Mouse (Mus musculus) ES-Bruce4 (cell line): ENCODE data around the gene Me1. TPM values are rescaled to one million over a fixed set of nuclear protein-coding genes. Genes with fewer than 3 reads are reported as not detected.

Source experiments
- H3K27ac ChIP-seq: 2 replicates; pipeline ENCODE4 v1.5.1; 2012; ENCODE audit warnings: low read length, inconsistent platforms; ENCODE audit not compliant: insufficient read depth
- H3K27me3 ChIP-seq: 2 replicates; pipeline ENCODE4 v1.6.1; 2012; ENCODE audit warnings: mild to moderate bottlenecking, low read length, inconsistent platforms; ENCODE audit not compliant: control insufficient read depth, poor library complexity, insufficient read depth, severe bottlenecking
- H3K36me3 ChIP-seq: 2 replicates; pipeline ENCODE4 v1.6.1; 2012; ENCODE audit warnings: inconsistent platforms, mild to moderate bottlenecking, low read length, moderate library complexity; ENCODE audit not compliant: control insufficient read depth, poor library complexity, insufficient read depth, severe bottlenecking
- H3K4me1 ChIP-seq: one replicate; pipeline ENCODE4 v1.8.1; 2011; ENCODE audit warnings: low read length; ENCODE audit not compliant: control insufficient read depth, insufficient read depth
- H3K4me3 ChIP-seq: 2 replicates; pipeline ENCODE4 v1.5.1; 2011; ENCODE audit warnings: low read depth, mild to moderate bottlenecking, low read length
- H3K9ac ChIP-seq: 2 replicates; pipeline ENCODE4 v1.6.1; 2012; ENCODE audit warnings: low read depth, mild to moderate bottlenecking, inconsistent platforms; ENCODE audit not compliant: poor library complexity, severe bottlenecking
- H3K9me3 ChIP-seq: replicated peaks from 2 replicates; pipeline ENCODE4 v1.6.1; 2012; ENCODE audit warnings: mild to moderate bottlenecking, low read length, inconsistent platforms; ENCODE audit not compliant: control insufficient read depth, poor library complexity, insufficient read depth, severe bottlenecking
- CTCF ChIP-seq: IDR thresholded peaks from one replicate; pipeline ENCODE4 v1.8.1; 2011; ENCODE audit warnings: low read depth, low read length
- EP300 ChIP-seq: IDR thresholded peaks from 2 replicates; pipeline ENCODE4 v1.6.1; 2011; ENCODE audit warnings: low read depth, low read length; ENCODE audit not compliant: insufficient read depth
- POLR2A ChIP-seq: IDR thresholded peaks from one replicate; pipeline ENCODE4 v1.8.1; 2011; ENCODE audit warnings: low read length; ENCODE audit not compliant: insufficient read depth
- polyA plus RNA-seq: library from polyadenylated mRNA; stranded (reverse); fragments of >200 nt; gene quantifications from 2 replicates; pipeline ENCODE4 v1.2.4, GENCODE M21; 2011; ENCODE audit warnings: low read depth; ENCODE audit not compliant: missing spikeins, insufficient read depth, insufficient read length

The Me1 gene
- polyA plus RNA-seq, 1 experiment, result 25.2 TPM

- TF ChIP-seq POLR2A (no peak), CTCF (no peak)
- Histone ChIP-seq H3K4me1 (peaks cover 1% of the 10 kb centered on the region), H3K9ac (no peak overlapping the region), H3K27ac (no peak overlapping the region), H3K36me3 (no peaks in the 10 kb centered on the region), H3K27me3 (no peaks in the 10 kb centered on the region), H3K4me3 (no peak overlapping the region), H3K9me3 (no peaks in the 10 kb centered on the region)
These were observed 41.2 kb upstream of the Me1 start for GRCm38 (mm10) chr9:86736991-86737390.

GRCm38 (mm10) chr9:86734795-86735194 lies 39.0 kb upstream of the Me1 start:
- Histone ChIP-seq H3K27ac (no peak overlapping the region), H3K27me3 (no peaks in the 10 kb centered on the region), H3K9ac (no peak overlapping the region), H3K36me3 (no peaks in the 10 kb centered on the region), H3K9me3 (no peaks in the 10 kb centered on the region; the same call in 1 of the 2 replicates), H3K4me3 (no peak overlapping the region), H3K4me1 (peaks cover 1% of the 10 kb centered on the region)
- TF ChIP-seq POLR2A, result no peak
- no peak for TF ChIP-seq CTCF
- no peak for TF ChIP-seq EP300

GRCm38 (mm10) chr9:86734357-86734756 lies 38.6 kb upstream of the Me1 start:
- H3K27me3 ChIP-seq, result no peaks in the 10 kb centered on the region
- no peaks in the 10 kb centered on the region for H3K36me3 ChIP-seq
- no peak overlapping the region for H3K4me3 ChIP-seq
- H3K9ac ChIP-seq, result no peak overlapping the region
- no peak overlapping the region for H3K27ac ChIP-seq
- TF ChIP-seq CTCF, result no peak
- no peak for TF ChIP-seq POLR2A
- TF ChIP-seq EP300, result no peak
- peaks cover 1% of the 10 kb centered on the region for H3K4me1 ChIP-seq
- no peaks in the 10 kb centered on the region; the same call in 1 of the 2 replicates for H3K9me3 ChIP-seq

GRCm38 (mm10) chr9:86729811-86730210 lies 34.1 kb upstream of the Me1 start:
- H3K27me3 ChIP-seq, result no peaks in the 10 kb centered on the region
- no peak overlapping the region for H3K27ac ChIP-seq
- no peaks in the 10 kb centered on the region; the same call in 1 of the 2 replicates for H3K9me3 ChIP-seq
- no peak for TF ChIP-seq EP300
- no peak for TF ChIP-seq CTCF
- TF ChIP-seq POLR2A, result no peak
- H3K4me1 ChIP-seq, result no peaks in the 10 kb centered on the region
- H3K36me3 ChIP-seq, result no peaks in the 10 kb centered on the region
- H3K4me3 ChIP-seq, result no peak overlapping the region
- no peak overlapping the region for H3K9ac ChIP-seq

- no peak for TF ChIP-seq EP300
- no peak for TF ChIP-seq CTCF
- no peak for TF ChIP-seq POLR2A
These were observed 33.3 kb upstream of the Me1 start for GRCm38 (mm10) chr9:86729084-86729483.

GRCm38 (mm10) chr9:86728214-86728814 lies 32.6 kb upstream of the Me1 start:
- Histone ChIP-seq H3K36me3 (no peaks in the 10 kb centered on the region), H3K4me1 (no peaks in the 10 kb centered on the region), H3K27me3 (no peaks in the 10 kb centered on the region), H3K4me3 (no peak overlapping the region), H3K9me3 (no peaks in the 10 kb centered on the region; the same call in 1 of the 2 replicates), H3K27ac (no peak overlapping the region), H3K9ac (no peak overlapping the region)
- no peak for TF ChIP-seq CTCF
- TF ChIP-seq EP300, result no peak
- no peak for TF ChIP-seq POLR2A

More at GRCm38 (mm10) chr9:86729084-86729483, 33.3 kb upstream of the Me1 start:
- no peaks in the 10 kb centered on the region for H3K27me3 ChIP-seq
- H3K9me3 ChIP-seq, result no peaks in the 10 kb centered on the region; the same call in 1 of the 2 replicates
- H3K27ac ChIP-seq, result no peak overlapping the region
- H3K9ac ChIP-seq, result no peak overlapping the region
- no peak overlapping the region for H3K4me3 ChIP-seq
- H3K4me1 ChIP-seq, result no peaks in the 10 kb centered on the region
- H3K36me3 ChIP-seq, result no peaks in the 10 kb centered on the region
